Mouse (Mus musculus) ES-E14 (cell line): ENCODE data around the gene Lhfp. TPM values are rescaled to one million over a fixed set of nuclear protein-coding genes. Genes with fewer than 3 reads are reported as not detected.

Experiments used
- DNase-seq: peaks from one replicate; pipeline ENCODE4 v3.0.0-alpha.2; 2013; ENCODE audit warnings: low read depth, low spot score
- H3K27ac ChIP-seq: 2 replicates; pipeline ENCODE4 v1.5.1; 2012; ENCODE audit warnings: low read depth, mild to moderate bottlenecking, low read length, moderate library complexity, mixed read lengths; ENCODE audit not compliant: poor library complexity, insufficient read depth, severe bottlenecking
- H3K36me3 ChIP-seq: 2 replicates; pipeline ENCODE4 v1.6.1; 2012; ENCODE audit warnings: mild to moderate bottlenecking, low read length, moderate library complexity, mixed read lengths; ENCODE audit not compliant: control insufficient read depth, poor library complexity, insufficient read depth, severe bottlenecking
- H3K4me1 ChIP-seq, 2 experiments: fragments of 150-350 bp in 1 of 2; sonication (generic) in 1 of 2; 2 replicates each; pipeline ENCODE4 v1.6.1; 2012; ENCODE audit warnings: low read length in 2 of 2, mild to moderate bottlenecking in 1 of 2, mixed read lengths in 1 of 2; ENCODE audit not compliant: control insufficient read depth in 2 of 2, insufficient read depth in 2 of 2, poor library complexity in 1 of 2
- H3K4me3 ChIP-seq, 2 experiments: fragments of 150-350 bp in 1 of 2; sonication (generic) in 1 of 2; 2 replicates each; pipeline ENCODE4 v1.5.1; 2012; ENCODE audit warnings: low read length in 2 of 2, low read depth in 1 of 2, mild to moderate bottlenecking in 1 of 2, mixed read lengths in 1 of 2; ENCODE audit not compliant: insufficient read depth in 1 of 2, poor library complexity in 1 of 2, severe bottlenecking in 1 of 2
- H3K9ac ChIP-seq: 2 replicates; pipeline ENCODE4 v1.6.1; 2012; ENCODE audit warnings: low read depth, mild to moderate bottlenecking, low read length, mixed read lengths; ENCODE audit not compliant: poor library complexity, insufficient read depth, severe bottlenecking
- H3K9me3 ChIP-seq: fragments of 150-350 bp; sonication (generic); 2 replicates; pipeline ENCODE4 v1.6.1; 2012; ENCODE audit warnings: low read depth, mild to moderate bottlenecking, low read length; ENCODE audit not compliant: control insufficient read depth, insufficient read depth
- CHD2 ChIP-seq: IDR thresholded peaks from 2 replicates; pipeline ENCODE4 v1.6.1; 2014; ENCODE audit warnings: mild to moderate bottlenecking, low read depth, low read length, inconsistent platforms
- HCFC1 ChIP-seq: IDR thresholded peaks from 2 replicates; pipeline ENCODE4 v1.6.1; 2012; ENCODE audit warnings: low read length, inconsistent platforms, borderline replicate concordance; ENCODE audit not compliant: insufficient read depth
- MAFK ChIP-seq: IDR thresholded peaks from 2 replicates; pipeline ENCODE4 v1.6.1; 2014; ENCODE audit warnings: mild to moderate bottlenecking, low read depth, low read length, inconsistent platforms; ENCODE audit not compliant: insufficient read depth
- ZC3H11A ChIP-seq: IDR thresholded peaks from 2 replicates; pipeline ENCODE4 v1.6.1; 2012; ENCODE audit warnings: low read depth, mild to moderate bottlenecking, inconsistent platforms, low read length, borderline replicate concordance
- ZNF384 ChIP-seq: IDR thresholded peaks from 2 replicates; pipeline ENCODE4 v1.6.1; 2012; ENCODE audit warnings: low read depth, low read length, inconsistent platforms
- in situ Hi-C, 2 experiments: fragments of 600-800 bp; cut with MboI; formaldehyde crosslinking; loops; one replicate each; pipeline ENCODE4 v1.15.1; 2025; ENCODE audit warnings: low sequenced_read_pairs in 2 of 2, inconsistent platforms in 1 of 2; ENCODE audit not compliant: unreplicated experiment in 2 of 2
- total RNA-seq: library from RNA; depleted of rRNA; stranded (reverse); fragments of 300-350 nt; gene quantifications from 2 replicates; pipeline ENCODE4 v1.2.3, GENCODE M21; 2012

Lhfp gene
- total RNA-seq, 1 experiment: 20.2 TPM

GRCm38 (mm10) chr3:53029046-53029445 lies 12.3 kb upstream of the Lhfp start:
- in situ Hi-C loops: loop anchor here (25.0 kb wide), 2 partner anchors 208 to 433 kb away; partner anchors contain the start of genes Nhlrc3 (in 1 of the 2) and Proser1 (in 1 of the 2)
- Histone ChIP-seq H3K9ac (no peak overlapping the region), H3K36me3 (no peaks in the 10 kb centered on the region), H3K9me3 (no peaks in the 10 kb centered on the region), H3K27ac (no peak overlapping the region), H3K4me3 (no peak overlapping the region), H3K4me1 (no peaks in the 10 kb centered on the region)
- DNase-seq: peak; percentile 62
- TF ChIP-seq ZC3H11A: peak; percentile 84
- no peak for TF ChIP-seq CHD2
- TF ChIP-seq MAFK: no peak

GRCm38 (mm10) chr3:53031586-53031985 lies 9.7 kb upstream of the Lhfp start:
- DNase-seq: no peak
- TF ChIP-seq ZC3H11A: no peak
- no peak for TF ChIP-seq ZNF384
- Histone ChIP-seq H3K9ac (no peak overlapping the region), H3K27ac (no peak overlapping the region), H3K4me1 (no peaks in the 10 kb centered on the region), H3K36me3 (no peaks in the 10 kb centered on the region), H3K9me3 (no peaks in the 10 kb centered on the region), H3K4me3 (no peak overlapping the region)
- in situ Hi-C loops: loop anchor here (25.0 kb wide), 2 partner anchors 206 to 431 kb away; partner anchors contain the start of genes Nhlrc3 (in 1 of the 2) and Proser1 (in 1 of the 2)

GRCm38 (mm10) chr3:53032432-53032831 lies 8.9 kb upstream of the Lhfp start:
- in situ Hi-C loops: loop anchor here (25.0 kb wide), 2 partner anchors 205 to 430 kb away; partner anchors contain the start of genes Nhlrc3 (in 1 of the 2) and Proser1 (in 1 of the 2)
- no peaks in the 10 kb centered on the region for H3K36me3 ChIP-seq
- no peaks in the 10 kb centered on the region for H3K4me1 ChIP-seq
- no peaks in the 10 kb centered on the region for H3K9me3 ChIP-seq
- no peak for TF ChIP-seq HCFC1
- no peak for TF ChIP-seq ZNF384
- TF ChIP-seq ZC3H11A: no peak
- TF ChIP-seq CHD2: no peak
- no peak for TF ChIP-seq MAFK
- no peak for DNase-seq
- no peak overlapping the region for H3K9ac ChIP-seq
- H3K27ac ChIP-seq: no peak overlapping the region
- H3K4me3 ChIP-seq: no peak overlapping the region

- H3K9me3 ChIP-seq: no peaks in the 10 kb centered on the region
- TF ChIP-seq ZC3H11A (peak; percentile 53; the same call in 1 of the 2 replicates), ZNF384 (no peak), MAFK (no peak)
- H3K4me1 ChIP-seq: no peaks in the 10 kb centered on the region
- no peak overlapping the region for H3K4me3 ChIP-seq
- no peak overlapping the region for H3K27ac ChIP-seq
- in situ Hi-C loops: loop anchor here (25.0 kb wide), 2 partner anchors 204 to 429 kb away; partner anchors contain the start of genes Nhlrc3 (in 1 of the 2) and Proser1 (in 1 of the 2)
- H3K9ac ChIP-seq: no peak overlapping the region
- no peaks in the 10 kb centered on the region for H3K36me3 ChIP-seq
- no peak for DNase-seq
These were observed 7.9 kb upstream of the Lhfp start for GRCm38 (mm10) chr3:53033448-53033847.

- no peak for TF ChIP-seq CHD2
- no peak for TF ChIP-seq MAFK
- no peak for TF ChIP-seq HCFC1
- TF ChIP-seq ZNF384: no peak
- TF ChIP-seq ZC3H11A: no peak
- H3K27ac ChIP-seq: no peak overlapping the region
These were observed 5.3 kb upstream of the Lhfp start for GRCm38 (mm10) chr3:53036076-53036475.

More at GRCm38 (mm10) chr3:53036076-53036475, 5.3 kb upstream of the Lhfp start:
- H3K9ac ChIP-seq: no peak overlapping the region
- no peak overlapping the region for H3K4me3 ChIP-seq
- no peaks in the 10 kb centered on the region for H3K36me3 ChIP-seq
- no peak for DNase-seq
- in situ Hi-C loops: loop anchor here (25.0 kb wide), 2 partner anchors 201 to 426 kb away; partner anchors contain the start of genes Nhlrc3 (in 1 of the 2) and Proser1 (in 1 of the 2)
- H3K9me3 ChIP-seq: no peaks in the 10 kb centered on the region
- H3K4me1 ChIP-seq: no peaks in the 10 kb centered on the region
